Comparison of ENCODE assay signal across 12 mouse cellular contexts in the genomic region with DNA sequence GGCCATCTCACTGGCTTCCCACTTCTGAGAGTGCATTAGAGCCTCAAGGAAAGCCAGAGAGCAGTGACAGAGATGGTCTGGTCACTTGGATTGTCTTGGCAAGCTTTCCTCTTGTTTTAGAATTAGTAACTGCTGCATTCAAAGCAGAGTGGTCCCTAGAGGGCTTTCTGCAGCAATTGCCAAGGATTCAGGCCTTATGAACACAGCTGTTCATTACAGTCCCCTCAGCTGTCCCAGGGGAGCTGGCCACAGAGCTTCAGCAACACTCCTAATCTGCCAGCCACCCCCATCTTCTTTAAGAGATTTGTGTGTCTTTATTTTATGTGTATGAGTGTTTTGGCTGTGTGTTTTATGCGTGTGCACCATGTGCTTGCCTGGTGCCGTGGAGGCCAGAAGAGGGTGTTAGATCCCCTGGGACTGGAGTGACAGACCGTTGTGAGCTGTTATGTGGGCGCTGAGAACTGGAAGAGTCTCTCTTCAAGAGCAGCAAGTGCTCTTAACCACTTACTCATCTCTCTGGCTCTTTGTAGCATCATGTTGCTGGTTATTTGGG. TPM values are rescaled to one million over a fixed set of nuclear protein-coding genes. Genes with fewer than 3 reads are reported as not detected.
DNase-seq lines count a peak whose midpoint lies in the region; ATAC-seq and TF ChIP-seq lines count a peak whose summit lies in the region.
"Had no signal": no experiment of that assay in that cellular context is flagged by ENCODE, and none has a peak within 500 bp of the region (broad histone marks: within the 10 kb centered on the region; RNA-seq: fewer than 3 reads in every experiment).

No protein-coding gene starts in this region.

- no peak for TF ChIP-seq CTCF in C2C12 (IDR thresholded peaks at IDR 0.05; ENCODE audit: control insufficient read depth, insufficient read depth, insufficient read length)

- WGBS in kidney, embryonic 14.5 days = 74% methylated on average over 4 of the region's 4 CpGs

- H3K9me3 ChIP-seq in kidney, embryonic 14.5 days (ENCODE audit: control insufficient read depth, low read length) = no peaks in the 10 kb centered on the region
- H3K9me3 ChIP-seq: forebrain, embryonic 13.5 days; G1E had no signal

- no peak overlapping the region for H3K4me3 ChIP-seq in kidney, embryonic 14.5 days (ENCODE audit: low read length)
- H3K4me3 ChIP-seq in C2C12 (ENCODE audit: insufficient read depth, poor library complexity, severe bottlenecking) = no peak overlapping the region
- H3K4me3 ChIP-seq: forebrain, embryonic 13.5 days had no signal

- H3K9ac ChIP-seq in kidney, embryonic 14.5 days (ENCODE audit: low read depth, low read length) = no peak overlapping the region
- H3K9ac ChIP-seq: forebrain, embryonic 13.5 days had no signal

- ATAC-seq in kidney, embryonic 14.5 days (ENCODE audit: low FRiP score, low TSS enrichment) = no peak
- no peak; the same call in 1 of the 2 replicates for ATAC-seq in frontal cortex, adult (ENCODE audit: low TSS enrichment)
- ATAC-seq: forebrain, embryonic 13.5 days had no signal

- peaks cover 13% of the 10 kb centered on the region for H3K4me1 ChIP-seq in kidney, embryonic 14.5 days (ENCODE audit: control insufficient read depth, insufficient read depth, low read length)

- no peaks in the 10 kb centered on the region for H3K27me3 ChIP-seq in kidney, embryonic 14.5 days (ENCODE audit: control insufficient read depth, insufficient read depth, low read length)
- H3K27me3 ChIP-seq in C2C12 (ENCODE audit: control insufficient read depth, insufficient read depth, insufficient read length) = no peaks in the 10 kb centered on the region
- H3K27me3 ChIP-seq: forebrain, embryonic 13.5 days had no signal

- no peak overlapping the region for H3K27ac ChIP-seq in kidney, embryonic 14.5 days (ENCODE audit: low read depth, low read length)
- H3K27ac ChIP-seq: forebrain, embryonic 13.5 days had no signal

- H3K79me2 ChIP-seq in C2C12 (ENCODE audit: control insufficient read depth, insufficient read depth) = peaks cover 22% of the 10 kb centered on the region

- peak; percentile 47 for DNase-seq in kidney, adult 11 months
- DNase-seq in heart, adult 9 months (ENCODE audit: low spot score in 2 of 2) = peak; percentile 81 to 82
- peak; percentile 58 to 67 for DNase-seq in kidney, postnatal 25 days
- no peak for DNase-seq in right cerebral cortex, postnatal 4 days
- no peak for DNase-seq in cerebellum, adult 11 months
- DNase-seq: right cerebral cortex, postnatal 25 days had no signal

- peaks cover 36% of the 10 kb centered on the region for H3K36me3 ChIP-seq in kidney, embryonic 14.5 days (ENCODE audit: control insufficient read depth, insufficient read depth, low read length)
- peaks cover 12% of the 10 kb centered on the region for H3K36me3 ChIP-seq in C2C12 (ENCODE audit: control insufficient read depth, insufficient read depth)
- H3K36me3 ChIP-seq: G1E had no signal

- H3K4me2 ChIP-seq in kidney, embryonic 14.5 days (replicated peaks; ENCODE audit: low read depth, low read length) = no peak overlapping the region
- H3K4me2 ChIP-seq: forebrain, embryonic 13.5 days; liver, embryonic 11.5 days had no signal

- no peaks in the 10 kb centered on the region for H3K79me3 ChIP-seq in C2C12 (ENCODE audit: low read depth)

- no peak overlapping the region for H3ac ChIP-seq in C2C12 (ENCODE audit: control insufficient read depth, insufficient read length, low read depth)

TF ChIP-seq in C2C12, 6 proteins besides CTCF, POLR2A, EP300 and RAD21:
- TF ChIP-seq MYOD1 (IDR thresholded peaks at IDR 0.05; ENCODE audit: control insufficient read depth, insufficient read length, low read depth) (peak; percentile 87), MAX (IDR thresholded peaks at IDR 0.05) (peak; percentile 77), USF1 (IDR thresholded peaks at IDR 0.05; ENCODE audit: low read depth) (no peak)

RNA-seq across cellular contexts. Expression of a gene that starts 27.8 kb away (rescaled TPM):
- polyA plus RNA-seq in kidney, embryonic 14.5 days (2014; fragmentation: Nextera tagmentation; extraction: Ambion mirVana) = 115 and 145 TPM in 2 replicates
- polyA plus RNA-seq in C2C12 (2012; fragmentation: generic; extraction: Trizol) = 40.0 TPM

Comparison
In these comparisons a context has a peak if more than half of its experiments do, and no peak if none do; other contexts are left out.
1. DNase-seq: peak in kidney, adult 11 months (single experiment), heart, adult 9 months (2 of 2) and kidney, postnatal 25 days (2 of 2); none in right cerebral cortex, postnatal 4 days (single experiment) and cerebellum, adult 11 months (single experiment).